Mouse (Mus musculus): Measurements from ENCODE around the gene Usp13. TPM values are rescaled to one million over a fixed set of nuclear protein-coding genes. Genes with fewer than 3 reads are reported as not detected.
A peak's percentile ranks its signal among the peaks of the same experiment; 100 is the strongest.

Gene Usp13
- 10 to 100 TPM; 22.3 TPM for total RNA-seq (2021)
- long read RNA-seq, full-length matches to known transcripts = 5 of 8 reads
- long read RNA-seq, partial matches to known transcripts = 1 of 8 reads
- long read RNA-seq, other reads (novel, unspliced or antisense) = 2 of 8 reads

DNA sequence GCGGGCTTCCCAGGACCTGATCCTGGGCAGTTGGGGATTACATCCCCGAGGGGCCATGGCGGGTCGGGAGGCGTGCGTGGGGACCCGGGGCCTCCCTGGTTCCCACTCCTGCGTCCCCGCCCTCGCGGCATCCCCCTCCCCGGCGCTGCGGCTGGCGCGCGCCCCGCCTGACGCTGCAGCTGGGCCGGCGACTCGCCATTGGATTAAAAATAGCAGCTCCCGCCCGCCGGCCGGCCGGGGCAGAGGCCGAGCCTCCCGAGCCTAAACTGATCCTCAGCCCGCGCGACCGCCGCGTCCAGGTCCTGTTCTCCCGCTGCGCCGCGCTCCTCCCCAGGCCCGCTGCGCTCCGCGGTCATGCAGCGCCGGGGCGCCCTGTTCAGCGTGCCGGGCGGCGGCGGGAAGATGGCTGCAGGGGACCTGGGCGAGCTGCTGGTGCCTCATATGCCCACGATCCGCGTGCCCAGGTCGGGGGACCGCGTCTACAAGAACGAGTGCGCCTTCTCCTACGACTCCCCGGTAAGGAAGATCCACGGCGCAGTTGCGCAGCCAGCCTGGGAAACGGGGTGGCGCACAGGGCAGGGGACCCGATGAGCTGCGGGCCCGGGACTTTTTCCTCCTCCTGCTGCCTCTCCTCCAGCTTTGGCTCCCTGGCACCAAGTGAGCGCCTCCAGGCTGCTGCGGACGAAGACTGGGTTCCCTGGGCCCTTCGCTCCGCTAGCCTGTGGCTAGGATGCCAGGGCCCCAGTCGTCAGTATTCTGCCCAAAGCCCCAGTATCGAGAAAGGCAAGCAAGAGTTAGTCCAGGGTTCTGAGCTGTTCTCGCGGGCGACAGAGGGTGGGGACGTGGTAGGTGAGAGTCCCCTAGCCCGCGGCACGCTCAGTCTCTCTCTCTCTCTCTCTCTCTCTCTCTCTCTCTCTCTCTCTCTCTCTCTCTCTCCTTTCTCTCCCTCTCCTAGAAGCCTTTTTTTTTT lies at the start of gene Usp13:
Usp13 (plus strand) TSS at position 190 of the 970 bp plus-strand sequence.
- peak; percentile 68 to 77 for DNase-seq (ENCODE audit: low spot score in 2 of 2)

DNA sequence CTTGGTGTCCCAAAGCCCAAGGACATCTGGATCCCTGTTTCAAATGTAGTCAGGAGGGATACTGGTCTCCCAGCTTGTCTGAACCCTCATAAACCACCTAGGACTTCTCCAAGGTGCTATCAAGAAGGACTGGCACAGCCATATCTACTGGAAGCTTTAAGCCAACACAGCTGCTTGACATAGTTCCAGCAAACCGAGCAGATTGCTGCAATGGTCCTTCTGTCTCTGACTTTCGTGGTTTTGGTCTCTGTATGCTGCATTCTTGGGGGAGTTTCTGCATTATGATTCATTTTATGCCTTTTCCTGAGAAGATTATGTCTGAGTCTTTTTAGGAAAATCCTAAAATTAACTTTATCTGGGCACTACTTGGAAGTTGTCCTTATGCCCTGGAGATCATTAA lies 46.6 kb upstream of the Usp13 start:
- DNase-seq (ENCODE audit: low spot score in 2 of 2) = no peak

DNA sequence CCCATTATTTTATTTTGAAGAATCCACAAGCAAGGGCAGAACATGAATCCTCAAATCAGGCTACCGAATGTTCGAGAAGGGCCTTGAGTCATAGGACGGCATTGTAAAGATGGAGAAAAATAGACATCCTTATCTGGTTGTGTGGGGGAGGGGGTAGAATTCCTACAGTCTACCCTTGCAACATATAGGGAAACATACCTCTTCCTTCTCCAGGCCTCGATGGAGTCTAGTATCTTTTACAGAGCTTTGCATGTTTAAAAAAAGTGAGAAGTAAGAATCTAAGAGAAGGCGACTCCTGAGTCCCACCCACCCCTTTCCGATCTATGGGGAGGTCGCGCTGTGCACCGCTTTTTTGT lies 367 bp upstream of the Usp13 start:
- no peak for DNase-seq (ENCODE audit: low spot score in 2 of 2)

DNA sequence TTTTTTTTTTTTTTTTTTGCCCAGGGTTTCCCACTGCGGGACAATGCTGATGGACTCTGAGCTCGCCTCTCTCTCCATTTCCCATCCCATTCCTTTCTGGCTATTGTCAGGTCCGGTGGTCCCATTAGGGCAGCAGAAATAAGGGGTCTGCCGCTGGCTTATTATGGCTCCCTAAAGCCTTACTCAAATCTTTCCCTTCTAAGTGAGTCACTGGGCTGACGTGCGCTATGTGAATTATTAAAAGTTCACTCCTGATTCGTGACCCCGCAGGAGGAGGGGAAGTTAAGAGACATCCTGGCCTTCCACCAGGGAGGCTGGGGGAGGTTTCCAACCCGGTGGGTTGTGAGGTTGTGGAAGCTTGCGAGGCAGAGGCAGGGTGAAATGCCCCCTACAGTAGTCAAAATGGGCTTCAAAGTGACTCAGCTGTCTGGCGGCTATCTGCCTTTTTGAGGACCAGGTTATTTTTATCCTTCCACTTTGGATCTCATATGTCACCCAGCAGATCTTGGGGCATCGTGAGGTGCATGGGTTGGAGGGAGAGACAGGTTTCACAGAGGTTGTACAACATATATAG lies 1.1 kb downstream of the Usp13 start:
- DNase-seq (ENCODE audit: low spot score in 2 of 2) = no peak

DNA sequence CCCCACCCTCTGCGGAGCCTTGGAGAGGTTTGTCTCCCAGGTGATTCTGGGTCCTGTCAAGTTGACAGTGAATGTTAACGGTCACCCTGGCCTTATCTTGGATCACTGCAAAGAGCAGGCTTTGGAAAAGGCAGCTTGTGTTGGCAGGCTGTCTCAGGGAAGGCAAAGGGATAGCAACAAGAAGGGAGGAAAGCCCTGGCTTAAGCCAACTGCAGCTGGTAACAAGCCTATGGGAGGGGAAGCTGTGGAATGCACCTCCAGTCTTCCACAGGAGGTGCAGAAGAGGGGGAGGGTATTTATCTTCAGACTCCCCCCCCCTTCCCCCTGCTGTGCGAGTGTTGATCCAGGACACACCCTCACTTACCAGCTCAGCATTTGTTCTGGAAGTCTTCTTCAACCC lies 5.3 kb downstream of the Usp13 start:
- DNase-seq (ENCODE audit: low spot score in 2 of 2) = no peak

DNA sequence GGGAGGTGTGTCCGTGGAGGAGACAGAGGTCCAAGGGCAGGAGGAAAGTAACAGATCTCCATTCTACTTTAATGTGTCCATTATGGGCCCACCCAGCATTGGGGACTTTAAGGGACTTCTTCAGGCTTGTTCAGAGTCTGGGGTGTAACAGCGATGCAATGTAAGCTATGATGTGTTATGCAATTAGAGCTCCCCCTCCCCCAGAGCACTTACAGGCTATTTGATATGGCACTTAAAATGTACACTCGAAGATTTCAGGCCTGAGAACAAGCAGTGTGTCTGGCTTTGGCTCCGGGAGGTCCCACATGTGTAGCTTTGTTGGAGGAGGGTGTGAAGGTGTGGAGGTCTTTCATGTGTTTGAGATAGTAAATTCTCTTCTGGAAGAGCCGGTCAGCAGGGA lies 7.6 kb downstream of the Usp13 start:
- no peak for DNase-seq (ENCODE audit: low spot score in 2 of 2)

DNA sequence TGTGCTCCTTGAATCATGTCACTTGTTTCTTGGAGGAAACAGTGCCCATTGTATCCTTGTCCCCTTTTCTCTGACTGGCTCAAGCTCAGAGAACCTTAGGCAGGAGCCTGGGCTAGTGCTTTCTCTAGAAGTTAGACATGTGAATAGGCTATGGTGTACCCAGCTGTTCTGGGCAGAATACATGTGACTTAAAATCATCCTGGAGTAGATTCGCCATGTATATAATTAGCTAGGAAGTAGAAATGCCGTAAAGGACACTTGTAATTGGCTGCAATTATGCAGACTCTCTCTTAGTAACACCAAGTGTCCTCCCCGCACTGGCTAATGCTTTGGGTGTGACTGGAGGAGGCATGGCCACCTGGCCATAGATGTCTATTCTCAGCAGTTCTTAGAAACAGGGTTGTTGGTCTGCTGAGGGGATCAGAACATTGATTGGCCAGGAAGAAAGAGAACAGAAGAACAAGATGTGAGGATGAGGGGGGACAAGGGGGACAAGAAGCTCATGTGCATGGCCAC lies 8.7 kb downstream of the Usp13 start:
- DNase-seq (ENCODE audit: low spot score in 2 of 2) = no peak

DNA sequence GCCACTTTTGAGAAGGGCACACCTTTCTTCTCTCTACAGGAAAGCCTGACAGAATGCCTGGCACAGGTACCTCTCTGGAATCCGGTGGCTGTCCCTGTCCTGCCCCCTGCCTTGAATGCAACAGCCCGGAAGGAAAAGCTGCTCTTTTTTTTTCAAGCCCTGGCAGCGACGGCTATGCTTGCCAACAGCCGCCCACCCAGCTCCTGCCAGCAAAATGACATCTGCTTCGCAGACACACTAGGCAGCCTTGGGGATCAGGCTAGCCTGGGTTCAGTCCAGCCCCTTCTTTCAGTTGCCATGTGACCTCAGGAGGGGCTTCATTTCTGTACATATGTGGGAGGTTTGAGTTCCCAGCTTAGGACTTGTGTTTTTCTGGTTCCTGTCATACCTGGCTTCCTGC lies 9.4 kb downstream of the Usp13 start:
- peak; percentile 51 to 52 for DNase-seq (ENCODE audit: low spot score in 2 of 2)

DNA sequence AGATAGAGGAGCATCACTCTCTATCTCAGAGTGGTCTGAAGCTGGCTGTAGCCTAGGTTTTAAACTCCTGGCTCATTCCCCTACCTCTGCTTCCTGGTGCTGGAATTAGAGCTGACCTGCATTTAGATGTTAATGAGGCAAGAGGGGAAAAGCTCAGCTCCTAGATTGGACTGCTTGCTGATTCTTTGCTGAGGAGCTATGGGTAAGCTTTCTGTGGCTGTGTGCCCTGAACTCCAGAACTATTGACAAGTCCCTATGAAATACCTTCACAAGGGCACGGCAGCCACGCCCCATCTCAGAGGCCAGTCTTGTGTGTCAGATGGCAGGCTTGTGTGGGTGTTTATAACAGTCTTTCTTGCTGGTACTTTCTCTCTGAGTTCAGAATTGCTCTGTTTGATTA lies 16.5 kb downstream of the Usp13 start:
- DNase-seq (ENCODE audit: low spot score in 2 of 2) = no peak

DNA sequence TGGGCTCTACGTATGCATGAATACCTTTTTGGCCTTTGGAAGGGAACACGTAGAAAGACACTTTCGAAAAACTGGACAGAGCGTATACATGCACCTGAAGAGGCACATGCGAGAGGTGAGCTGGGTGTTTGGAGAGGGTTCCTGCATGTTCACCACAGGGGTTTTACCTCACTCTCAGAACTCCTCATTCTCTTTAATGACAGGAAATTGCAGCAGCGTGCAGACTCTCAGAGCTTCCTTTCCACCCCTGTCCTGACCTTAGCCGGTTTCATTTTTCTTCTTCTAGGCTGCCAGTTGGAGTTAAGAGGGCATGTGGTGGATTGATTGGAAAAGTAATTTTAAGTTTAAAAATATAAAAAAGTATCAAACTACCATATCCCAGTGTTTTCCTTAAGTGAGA lies 20.5 kb downstream of the Usp13 start:
- DNase-seq (ENCODE audit: low spot score in 2 of 2) = no peak

DNA sequence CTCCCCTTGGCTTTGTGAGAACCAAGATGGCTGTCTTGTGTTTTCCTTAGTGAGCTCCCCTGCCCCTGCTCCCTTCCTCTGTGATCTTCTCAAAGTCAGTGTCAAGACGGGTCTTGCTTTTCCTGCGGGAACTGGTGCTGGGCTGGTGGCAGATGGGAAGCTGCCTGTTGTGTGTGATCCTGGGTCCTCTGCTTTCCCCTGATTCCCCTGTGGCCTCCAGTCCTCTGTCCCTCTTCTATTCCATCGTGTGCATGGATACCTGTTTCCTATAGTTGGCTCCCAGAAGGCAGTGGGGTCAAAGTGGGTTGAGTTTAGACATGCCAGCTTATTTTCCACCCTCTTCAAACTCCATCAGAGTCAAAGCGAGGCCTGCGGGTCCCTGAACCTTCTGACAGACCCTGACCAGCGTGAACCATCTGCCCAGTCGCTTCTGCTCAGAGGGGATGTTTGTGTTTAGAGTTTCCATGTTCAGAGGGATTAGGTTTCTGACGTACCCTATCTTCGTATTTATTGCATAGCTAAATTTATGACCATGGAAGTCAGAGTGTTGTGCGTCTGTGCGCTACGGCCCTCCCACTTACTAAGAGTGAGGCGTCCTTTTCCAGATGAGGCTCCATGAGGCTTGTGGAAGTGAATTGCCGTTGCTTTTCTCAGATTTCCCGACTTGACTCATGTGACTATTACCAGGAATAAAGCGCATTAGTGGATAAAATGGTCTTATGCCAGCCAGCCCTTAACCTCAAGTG lies 39.2 kb downstream of the Usp13 start:
- DNase-seq (ENCODE audit: low spot score in 2 of 2) = no peak

DNA sequence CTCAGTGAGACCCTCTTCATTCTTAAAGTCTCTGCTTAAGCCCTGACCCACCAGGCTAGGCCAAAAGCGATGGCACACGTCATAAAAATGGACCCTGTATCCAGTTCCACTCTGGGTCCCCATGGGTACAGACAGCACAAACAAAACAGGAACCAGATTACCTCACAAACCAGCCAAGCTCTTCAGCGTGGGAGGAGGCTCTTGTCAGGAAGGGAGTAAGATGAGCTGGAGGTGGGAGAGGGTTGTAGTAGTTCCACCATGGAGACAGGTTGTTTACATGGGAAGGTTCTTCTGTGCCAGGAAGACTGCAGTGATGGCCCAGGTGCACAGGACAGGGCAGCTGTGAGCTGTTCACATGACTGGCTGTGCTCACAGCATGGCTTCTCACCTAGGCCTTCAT lies 53.7 kb downstream of the Usp13 start:
- DNase-seq (ENCODE audit: low spot score in 2 of 2) = no peak

DNA sequence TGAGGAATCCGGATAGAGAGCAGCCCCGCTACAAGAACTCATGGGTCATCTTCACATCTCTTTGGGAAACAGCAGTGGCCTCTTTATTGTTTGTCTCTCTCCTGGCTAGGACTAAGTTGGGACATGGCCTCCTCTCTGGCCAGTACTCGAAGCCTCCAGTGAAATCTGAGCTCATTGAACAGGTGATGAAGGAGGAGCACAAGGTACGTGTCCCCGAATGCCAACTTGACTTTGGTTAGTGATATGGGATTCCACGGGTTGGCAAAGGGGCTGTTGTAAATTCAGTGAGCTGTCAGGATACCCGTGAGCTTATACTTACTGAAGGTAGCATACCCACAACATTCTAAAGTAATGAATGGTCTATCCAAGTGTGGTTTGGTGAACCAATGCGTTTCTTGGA lies 69.0 kb downstream of the Usp13 start:
- DNase-seq (ENCODE audit: low spot score in 2 of 2) = no peak

DNA sequence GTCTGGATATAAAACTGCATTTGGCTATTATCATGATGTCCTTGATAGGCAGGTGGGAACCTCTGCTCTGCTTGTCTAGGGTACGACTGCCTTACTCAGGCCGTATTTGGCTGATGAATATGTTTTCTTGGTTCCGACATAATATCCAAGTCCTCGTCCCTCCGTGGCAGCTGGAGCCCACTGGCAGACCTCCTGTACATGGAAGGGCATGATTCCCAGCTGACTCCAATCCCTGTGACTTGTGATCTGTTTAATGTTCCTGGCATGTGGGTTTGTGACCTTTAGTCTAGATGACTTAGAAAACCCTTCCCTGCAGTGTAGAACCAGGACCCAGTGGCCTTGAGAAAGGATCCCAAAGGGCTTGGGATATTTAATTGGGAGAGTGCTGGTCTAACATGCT lies 71.5 kb downstream of the Usp13 start:
- no peak for DNase-seq (ENCODE audit: low spot score in 2 of 2)

DNA sequence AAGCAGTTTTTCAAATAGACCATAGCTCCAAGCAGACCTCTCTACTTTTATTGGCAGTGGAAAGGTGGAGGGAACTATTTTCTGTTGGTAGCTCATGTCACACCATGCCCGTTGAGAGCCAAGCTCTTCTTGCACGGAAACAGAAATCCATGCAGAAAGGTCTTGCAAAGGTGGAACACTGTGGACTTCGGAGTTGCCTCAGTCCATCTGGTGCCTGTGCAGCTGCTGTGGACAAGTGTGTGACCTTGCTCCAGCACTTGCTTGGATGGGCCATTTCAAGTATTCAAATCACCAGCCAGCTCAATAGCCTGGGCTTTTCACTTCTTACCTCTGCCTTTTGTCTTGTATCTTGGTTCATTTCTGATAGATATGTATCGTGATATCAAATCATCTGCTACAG lies 72.8 kb downstream of the Usp13 start:
- no peak for DNase-seq (ENCODE audit: low spot score in 2 of 2)

DNA sequence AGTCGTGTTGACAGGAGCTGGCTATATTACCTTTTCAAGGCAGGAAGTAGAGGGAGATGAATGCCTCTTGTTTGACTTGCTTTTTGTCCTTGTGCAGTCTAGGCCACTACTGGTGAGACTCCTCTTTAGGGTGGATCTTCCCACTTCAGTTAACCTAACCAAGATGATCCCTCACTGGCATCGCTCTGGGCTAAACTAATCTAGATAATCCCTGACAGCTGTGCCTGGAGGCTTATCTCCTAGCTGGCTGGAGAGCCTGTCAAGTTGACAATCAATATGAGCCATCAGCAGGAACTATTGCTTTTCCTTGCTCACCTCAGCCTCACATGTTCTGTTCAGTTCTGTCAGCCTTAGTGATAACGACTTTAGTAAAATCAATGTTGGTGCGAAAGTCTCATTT lies 86.1 kb downstream of the Usp13 start:
- no peak for DNase-seq (ENCODE audit: low spot score in 2 of 2)

DNA sequence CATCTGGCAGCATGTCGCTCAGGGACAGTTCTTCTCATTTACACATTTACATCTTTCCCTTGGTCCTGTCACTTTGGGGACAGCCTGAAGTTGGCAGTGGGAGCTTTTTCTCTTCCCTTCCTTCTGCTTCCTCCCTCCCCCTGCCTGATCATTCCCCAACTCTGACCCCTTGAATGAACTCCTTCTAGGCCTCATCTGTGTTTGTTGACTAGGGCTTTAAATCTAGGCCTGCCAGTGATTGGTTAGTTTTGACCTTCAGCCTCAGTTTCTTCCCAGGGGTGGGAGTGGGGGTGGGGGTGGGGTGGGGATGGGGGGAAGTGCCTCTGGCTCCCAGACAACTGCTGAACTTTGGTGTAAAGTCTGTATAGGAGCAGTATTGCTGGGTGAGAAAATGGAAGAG lies 87.3 kb downstream of the Usp13 start:
- no peak for DNase-seq (ENCODE audit: low spot score in 2 of 2)

DNA sequence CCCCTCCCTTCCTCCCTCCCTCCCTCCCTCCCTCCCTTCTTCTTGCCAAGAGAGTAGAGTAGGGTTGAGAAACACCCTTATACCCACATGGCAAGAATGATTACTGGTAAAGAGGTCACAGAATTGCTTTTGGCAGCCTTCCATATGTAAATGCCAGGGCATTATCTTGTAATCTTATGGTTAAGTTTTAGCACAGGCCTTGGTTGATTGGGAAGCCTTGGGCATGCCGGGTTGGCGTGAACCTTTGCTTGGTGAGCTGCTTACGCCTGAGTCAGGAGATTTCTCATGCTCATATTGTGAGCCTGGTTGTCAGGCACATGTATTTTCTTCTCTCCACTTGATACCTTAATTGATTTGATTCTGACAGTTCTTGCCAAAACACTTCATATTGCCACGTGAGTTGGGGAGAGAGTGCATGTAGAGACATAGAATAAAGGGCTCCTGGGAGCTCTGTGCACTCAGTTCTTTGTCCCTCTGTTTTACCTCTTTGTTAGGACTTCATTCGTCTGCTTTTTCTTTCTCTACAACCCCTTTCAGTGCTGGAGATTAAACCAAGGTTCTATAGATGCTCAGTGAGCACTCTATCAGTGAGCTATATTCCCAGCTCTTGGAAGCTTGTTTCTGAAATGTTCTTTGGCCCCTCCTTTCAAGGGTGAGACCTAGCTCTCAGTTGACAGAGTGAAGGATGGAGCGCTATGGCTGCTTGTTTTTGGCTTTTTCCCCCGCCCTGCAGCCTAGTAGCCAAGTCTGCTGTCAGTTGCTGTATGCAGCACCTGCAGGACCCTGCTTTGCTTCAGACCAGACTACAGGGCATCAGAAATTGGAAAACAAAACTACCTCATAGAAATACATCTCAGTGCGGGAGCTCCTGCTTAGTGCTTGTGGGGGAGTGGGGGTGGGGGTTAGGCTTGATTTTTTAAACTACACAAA lies 88.8 kb downstream of the Usp13 start:
- DNase-seq (ENCODE audit: low spot score in 2 of 2) = no peak

DNA sequence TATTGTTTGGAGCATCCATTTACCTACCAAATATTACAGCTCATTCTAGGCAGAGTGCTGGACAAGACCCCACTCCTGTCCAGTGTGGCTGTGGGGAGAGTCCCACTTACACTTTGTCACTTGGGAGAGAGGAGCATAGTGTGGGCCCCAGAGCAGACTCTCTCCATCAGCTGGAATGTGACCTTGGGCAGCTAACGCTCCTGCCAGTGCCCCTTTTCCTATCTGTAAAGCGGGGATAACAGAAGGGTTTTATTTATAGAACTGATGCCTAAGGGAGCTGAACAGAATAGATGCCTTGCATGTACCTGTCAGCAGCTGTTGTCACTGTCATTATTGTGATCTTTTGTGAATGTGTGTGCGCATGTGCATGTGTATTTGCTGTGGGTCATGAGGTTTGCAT lies 91.1 kb downstream of the Usp13 start:
- DNase-seq (ENCODE audit: low spot score in 2 of 2) = no peak

DNA sequence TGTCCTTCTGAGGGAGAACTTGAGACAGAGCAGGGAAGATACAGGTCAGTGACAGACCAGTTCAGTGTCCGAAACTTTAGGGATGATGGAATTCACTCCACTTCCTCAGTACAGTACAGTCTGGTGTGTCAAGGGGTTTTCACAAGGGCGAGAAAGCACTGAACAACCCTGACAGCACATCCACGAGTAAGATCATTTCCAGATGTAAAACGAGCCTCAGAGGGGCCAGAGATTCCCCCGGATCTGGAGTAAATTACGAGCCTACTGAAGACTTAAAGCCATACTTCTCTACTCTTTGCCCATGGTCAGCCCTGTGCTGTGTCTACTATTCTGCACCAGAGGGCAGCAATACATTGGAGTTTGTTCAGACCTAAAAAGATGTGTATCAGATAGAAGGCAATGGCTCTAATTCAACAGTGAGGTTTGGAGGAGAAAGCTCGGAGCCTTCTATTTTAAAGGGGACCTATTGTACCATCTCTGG lies 92.8 kb downstream of the Usp13 start:
- DNase-seq (ENCODE audit: low spot score in 2 of 2) = peak; percentile 43 to 53
